Mouse (Mus musculus) testis, adult 2 months (tissue): ENCODE results near the gene Astn2. TPM values are rescaled to one million over a fixed set of nuclear protein-coding genes. Genes with fewer than 3 reads are reported as not detected.

Experiments used
- H3K27ac ChIP-seq: fragments of 200-500 bp; 2 replicates; pipeline ENCODE4 v1.5.1; 2012; ENCODE audit warnings: low read depth, low read length; ENCODE audit not compliant: control insufficient read depth, insufficient read depth
- H3K27me3 ChIP-seq: fragments of 200-500 bp; 2 replicates; pipeline ENCODE4 v1.6.1; 2012; ENCODE audit warnings: mild to moderate bottlenecking, low read length, moderate library complexity; ENCODE audit not compliant: control insufficient read depth, insufficient read depth
- H3K36me3 ChIP-seq: fragments of 200-500 bp; 2 replicates; pipeline ENCODE4 v1.6.1; 2012; ENCODE audit warnings: mild to moderate bottlenecking, low read length; ENCODE audit not compliant: control insufficient read depth, insufficient read depth
- H3K4me1 ChIP-seq: fragments of 200-500 bp; 2 replicates; pipeline ENCODE4 v1.6.1; 2012; ENCODE audit warnings: low read length; ENCODE audit not compliant: control insufficient read depth, insufficient read depth
- H3K4me3 ChIP-seq: fragments of 200-500 bp; 2 replicates; pipeline ENCODE4 v1.5.1; 2012; ENCODE audit warnings: low read depth, mild to moderate bottlenecking, low read length, moderate library complexity, mixed read lengths; ENCODE audit not compliant: control insufficient read depth
- CTCF ChIP-seq: fragments of 200-500 bp; IDR thresholded peaks from 2 replicates; pipeline ENCODE4 v1.5.1; 2012; ENCODE audit warnings: low read depth, mild to moderate bottlenecking, inconsistent platforms, low read length, moderate library complexity; ENCODE audit not compliant: control insufficient read depth, insufficient read depth, insufficient replicate concordance
- POLR2A ChIP-seq: fragments of 200-500 bp; IDR thresholded peaks from 2 replicates; pipeline ENCODE4 v1.6.1; 2012; ENCODE audit warnings: low read depth, mild to moderate bottlenecking, inconsistent platforms, low read length, moderate library complexity; ENCODE audit not compliant: control insufficient read depth
- polyA plus RNA-seq: library from polyadenylated mRNA; depleted of rRNA; stranded (reverse); fragments of >200 nt; gene quantifications from 2 replicates; pipeline ENCODE4 v1.2.3, GENCODE M21; 2012

Gene Astn2
- polyA plus RNA-seq, 1 experiment = 0.20 TPM

DNA sequence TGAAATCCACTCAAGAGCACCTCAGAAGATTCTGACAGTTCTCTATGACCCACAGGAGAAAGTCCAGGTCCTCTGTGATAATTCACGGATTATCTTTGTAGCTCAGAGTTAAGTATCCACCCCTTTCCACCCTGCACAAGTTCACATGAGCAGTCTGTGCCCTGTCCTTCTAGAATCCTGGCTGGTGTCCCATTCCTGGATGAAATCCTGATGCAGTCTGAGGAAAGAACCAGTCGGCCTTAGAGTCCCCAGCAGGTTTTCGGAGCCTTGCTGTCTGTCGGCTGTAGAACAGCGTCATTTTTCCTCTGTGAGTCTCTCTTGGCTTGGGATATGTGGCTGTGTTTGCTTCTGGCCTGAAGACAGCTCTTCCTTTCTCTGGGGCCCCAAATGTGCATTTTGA lies 978.0 kb downstream of the Astn2 start:
- Histone ChIP-seq H3K36me3 (no peaks in the 10 kb centered on the region), H3K4me1 (no peaks in the 10 kb centered on the region), H3K27me3 (no peaks in the 10 kb centered on the region), H3K4me3 (no peak overlapping the region), H3K27ac (no peak overlapping the region)
- TF ChIP-seq POLR2A (no peak), CTCF (no peak)

DNA sequence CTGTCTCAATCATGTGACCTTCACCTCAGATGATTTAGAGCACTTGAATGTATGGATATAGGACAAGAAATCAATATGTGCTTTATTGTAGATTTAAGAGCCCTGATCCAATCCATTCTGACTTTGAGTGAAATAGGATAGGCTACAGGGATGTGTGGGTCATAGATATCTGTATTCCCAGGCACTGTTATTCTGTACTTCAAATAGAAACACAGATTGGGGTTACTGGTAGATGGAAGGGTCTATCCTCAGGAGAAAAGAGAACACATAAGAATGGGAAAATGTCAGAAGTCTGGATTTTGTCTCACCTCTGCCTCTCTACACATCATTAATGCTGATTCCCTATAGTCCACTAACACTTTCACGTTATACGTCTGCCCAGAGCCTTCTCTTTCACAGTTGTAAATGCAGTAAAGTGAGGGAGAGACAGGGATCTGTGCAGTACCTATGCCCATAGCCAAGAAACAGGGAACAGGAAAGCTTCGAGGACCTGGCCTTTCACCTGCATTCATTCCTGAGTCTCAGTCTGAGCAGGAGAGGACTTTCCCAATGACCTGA lies 981.3 kb downstream of the Astn2 start:
- H3K27me3 ChIP-seq = no peaks in the 10 kb centered on the region
- no peak overlapping the region for H3K27ac ChIP-seq
- no peaks in the 10 kb centered on the region for H3K4me1 ChIP-seq
- H3K4me3 ChIP-seq = no peak overlapping the region
- H3K36me3 ChIP-seq = no peaks in the 10 kb centered on the region
- TF ChIP-seq POLR2A (no peak), CTCF (no peak)

DNA sequence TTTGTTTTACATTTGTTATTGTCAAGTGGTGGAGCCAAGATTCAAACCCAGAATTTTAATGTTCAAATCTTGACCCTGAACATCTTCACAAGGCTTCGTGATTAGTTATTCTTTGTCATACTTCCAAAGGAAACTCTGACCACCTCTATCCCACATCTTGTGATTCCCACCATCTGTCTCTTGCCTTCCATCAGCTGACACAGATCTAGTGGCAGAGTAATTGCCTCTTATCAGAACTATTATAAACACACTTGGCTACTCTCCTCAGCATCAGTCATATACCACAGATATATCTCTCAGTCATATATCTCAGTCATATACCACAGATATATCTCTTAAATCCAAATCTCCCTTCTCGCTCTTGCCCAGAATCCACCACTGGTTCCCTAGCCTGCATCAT lies 983.1 kb downstream of the Astn2 start:
- H3K27me3 ChIP-seq = no peaks in the 10 kb centered on the region
- no peaks in the 10 kb centered on the region for H3K4me1 ChIP-seq
- no peak overlapping the region for H3K4me3 ChIP-seq
- no peaks in the 10 kb centered on the region for H3K36me3 ChIP-seq
- no peak overlapping the region for H3K27ac ChIP-seq
- TF ChIP-seq CTCF (no peak), POLR2A (no peak)

DNA sequence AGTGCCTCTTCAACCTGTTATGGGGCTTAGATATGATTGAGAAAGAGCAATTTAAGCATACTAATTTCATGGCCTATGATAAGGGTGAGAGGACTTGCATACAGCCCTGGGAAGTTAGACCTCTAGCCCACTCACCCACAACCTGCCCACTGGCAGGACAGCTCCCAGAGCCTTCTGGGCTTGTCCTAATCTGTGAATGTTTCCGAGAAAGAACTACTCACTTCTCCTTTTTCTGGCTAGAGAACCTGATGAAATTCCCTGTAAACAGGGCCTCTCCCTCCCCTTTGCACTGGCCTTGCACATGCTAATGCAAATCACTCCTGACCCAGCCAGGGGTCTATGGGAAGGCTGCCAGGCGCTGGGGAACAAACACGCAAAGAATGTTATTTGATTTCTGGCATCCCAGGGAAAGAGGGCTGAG lies 983.9 kb downstream of the Astn2 start:
- Histone ChIP-seq H3K36me3 (no peaks in the 10 kb centered on the region), H3K27ac (no peak overlapping the region), H3K4me3 (no peak overlapping the region), H3K27me3 (no peaks in the 10 kb centered on the region), H3K4me1 (no peaks in the 10 kb centered on the region)
- TF ChIP-seq POLR2A (no peak), CTCF (no peak)

DNA sequence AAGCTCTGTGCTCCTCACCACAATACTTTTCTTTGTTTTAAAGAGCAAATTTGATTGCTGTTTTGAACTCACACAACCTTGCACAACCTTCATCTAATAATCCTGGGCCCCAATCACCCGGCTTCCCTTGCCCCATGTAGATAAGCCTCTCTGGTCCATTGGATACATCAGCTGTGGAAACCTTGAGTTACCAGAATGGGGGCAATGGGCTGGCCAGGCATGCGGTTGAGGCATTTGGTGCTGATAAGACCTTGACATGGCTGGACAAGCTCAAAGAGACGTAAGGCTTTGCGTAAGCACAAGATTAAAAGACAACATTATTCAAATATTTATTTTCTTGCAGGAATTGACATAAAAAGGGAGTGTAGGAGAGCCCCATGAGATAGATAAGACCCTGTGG lies 988.9 kb downstream of the Astn2 start:
- Histone ChIP-seq H3K27ac (no peak overlapping the region), H3K36me3 (no peaks in the 10 kb centered on the region), H3K4me1 (no peaks in the 10 kb centered on the region), H3K27me3 (no peaks in the 10 kb centered on the region), H3K4me3 (no peak overlapping the region)
- TF ChIP-seq POLR2A (no peak), CTCF (no peak)

DNA sequence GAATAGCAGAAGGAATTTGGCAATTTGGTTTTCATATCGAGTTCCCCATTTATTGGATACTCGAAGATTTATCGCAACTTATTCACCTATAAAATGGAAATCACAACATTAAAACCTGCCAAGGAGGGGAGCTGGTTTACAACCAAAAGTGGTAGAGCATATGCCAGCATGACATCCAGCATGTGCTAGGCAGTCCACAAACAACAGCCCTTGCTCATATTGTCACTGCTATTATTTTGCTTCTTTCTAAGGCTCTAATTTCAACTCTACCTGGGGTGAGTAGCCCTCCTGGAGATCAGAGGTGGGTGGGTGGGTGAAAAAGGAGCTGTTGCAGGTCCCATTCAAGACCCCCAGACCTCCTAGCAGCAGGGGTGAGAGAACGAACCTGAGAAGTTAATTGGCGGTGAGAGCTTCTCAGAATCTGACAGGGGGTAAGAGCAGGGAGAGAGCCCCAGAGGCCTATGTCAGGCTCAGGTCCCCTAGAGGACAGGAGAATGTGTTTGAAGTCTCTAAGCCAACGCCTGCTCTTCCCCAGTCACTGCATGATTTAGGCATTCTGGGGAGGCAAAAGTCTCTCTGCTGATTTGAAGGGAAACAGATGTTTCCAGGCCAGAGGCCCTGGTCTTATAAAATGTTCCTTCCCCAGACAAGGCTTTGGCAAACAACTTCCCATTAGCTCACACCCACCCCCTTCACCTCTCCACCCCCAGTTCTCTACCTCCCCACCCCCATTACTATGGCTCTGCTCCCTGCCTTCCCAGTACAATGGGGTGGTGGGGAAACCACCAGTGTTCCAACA lies 1001.4 kb downstream of the Astn2 start:
- no peaks in the 10 kb centered on the region for H3K4me1 ChIP-seq
- no peak overlapping the region for H3K4me3 ChIP-seq
- TF ChIP-seq POLR2A = no peak
- TF ChIP-seq CTCF = no peak
- H3K27ac ChIP-seq = no peak overlapping the region
- H3K27me3 ChIP-seq = no peaks in the 10 kb centered on the region
- H3K36me3 ChIP-seq = no peaks in the 10 kb centered on the region

DNA sequence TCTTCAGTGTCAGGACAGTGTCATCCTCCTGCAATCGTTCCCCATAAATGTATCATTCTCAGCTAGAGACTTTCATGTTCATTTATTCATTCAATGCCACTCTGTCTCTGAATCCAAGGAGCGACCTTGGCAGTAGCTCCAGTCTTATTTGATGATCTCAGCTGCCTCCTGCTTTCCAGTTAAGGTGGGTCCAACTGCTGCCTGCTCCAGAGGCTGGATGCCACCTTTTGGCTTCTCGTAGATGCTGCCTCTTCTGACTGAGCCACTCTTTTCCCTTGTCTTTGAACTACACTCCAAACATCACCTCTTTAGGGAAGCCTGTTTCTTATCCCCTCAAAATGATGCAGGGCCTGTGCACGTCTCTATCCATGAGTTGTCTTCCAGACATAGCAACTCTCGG lies 1002.1 kb downstream of the Astn2 start:
- Histone ChIP-seq H3K27me3 (no peaks in the 10 kb centered on the region), H3K27ac (no peak overlapping the region), H3K4me3 (no peak overlapping the region)

DNA sequence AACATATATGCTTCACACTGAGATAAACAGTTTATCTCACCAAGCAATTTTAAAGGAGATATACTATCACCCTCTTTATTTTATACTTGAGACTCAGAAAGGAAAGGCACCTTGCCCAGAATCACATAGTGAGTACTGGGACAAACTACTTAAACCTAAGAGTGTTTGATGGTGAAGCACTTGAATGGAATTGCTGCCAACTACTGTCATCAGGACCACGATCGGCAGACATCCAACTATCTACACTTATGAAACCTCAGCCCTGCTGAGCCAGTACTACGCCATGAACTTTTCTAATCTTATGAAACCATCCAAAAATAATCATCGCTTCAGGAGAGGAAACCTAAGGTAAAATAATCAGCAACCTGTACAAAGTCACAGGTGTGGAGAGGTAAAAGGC lies 1005.0 kb downstream of the Astn2 start:
- Histone ChIP-seq H3K4me1 (no peaks in the 10 kb centered on the region), H3K27ac (no peak overlapping the region), H3K36me3 (no peaks in the 10 kb centered on the region), H3K27me3 (no peaks in the 10 kb centered on the region), H3K4me3 (no peak overlapping the region)
- TF ChIP-seq POLR2A (no peak), CTCF (no peak)

More for the DNA sequence above, 1002.1 kb downstream of the Astn2 start:
- TF ChIP-seq CTCF = no peak
- Histone ChIP-seq H3K36me3 (no peaks in the 10 kb centered on the region), H3K4me1 (no peaks in the 10 kb centered on the region)
